Mouse (Mus musculus): ENCODE measurements around the gene Kcnn1. TPM values are rescaled to one million over a fixed set of nuclear protein-coding genes. Genes with fewer than 3 reads are reported as not detected.

Kcnn1 gene
- polyA plus RNA-seq, 1 experiment from 2014 or later: 14.3 TPM

GRCm38 (mm10) chr8:70892022-70892895 lies 29.2 kb upstream of the Kcnn1 start, which contains the start of gene Slc5a5:
TSS of gene Slc5a5 (minus strand) at chr8:70892757.
- Histone ChIP-seq H3K4me1 (peaks cover 23% of the 10 kb centered on the region), H3K4me2 (replicated peaks) (peak within 1 kb of the TSS; percentile 12; the same call in 1 of the 2 replicates), H3K9ac (replicated peaks) (no peak within 1 kb of the TSS), H3K9me3 (no peaks in the 10 kb centered on the region), H3K36me3 (peaks cover 30% of the 10 kb centered on the region), H3K27me3 (peaks cover 41% of the 10 kb centered on the region), H3K27ac (replicated peaks) (no peak within 1 kb of the TSS), H3K4me3 (peak within 1 kb of the TSS; percentile 10)
- no peak for ATAC-seq (replicated peaks)
- 4% methylated on average over 80 of the region's 80 CpGs for WGBS

DNA sequence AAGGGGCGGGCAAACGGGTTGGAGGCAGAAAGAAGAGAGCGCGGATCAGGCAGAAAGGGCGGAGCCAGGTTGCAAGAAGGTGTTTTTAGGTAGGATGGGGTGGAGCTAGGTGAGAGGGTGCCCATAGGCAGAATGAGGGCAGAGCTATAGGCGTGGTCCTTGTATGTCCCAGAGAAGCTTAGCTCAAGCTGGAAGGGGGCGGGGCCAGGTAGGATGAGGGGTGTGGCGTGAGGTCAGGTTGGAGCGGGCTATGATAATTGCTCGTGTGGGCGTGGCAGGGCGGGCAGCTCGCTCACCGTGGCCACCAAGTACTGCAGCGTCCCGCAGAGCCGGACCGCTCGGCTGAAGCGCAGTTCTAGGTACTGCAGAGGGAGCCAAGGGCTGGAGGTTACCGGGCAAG lies 28.3 kb upstream of the Kcnn1 start:
- H3K4me3 ChIP-seq: no peak overlapping the region
- peaks cover 41% of the 10 kb centered on the region for H3K27me3 ChIP-seq
- no peak overlapping the region for H3K27ac ChIP-seq (replicated peaks)
- H3K9me3 ChIP-seq: no peaks in the 10 kb centered on the region
- WGBS: 13% methylated on average over 21 of the region's 21 CpGs
- no peak overlapping the region for H3K4me2 ChIP-seq (replicated peaks)
- no peak overlapping the region for H3K9ac ChIP-seq (replicated peaks)
- peaks cover 21% of the 10 kb centered on the region for H3K4me1 ChIP-seq
- H3K36me3 ChIP-seq: peaks cover 30% of the 10 kb centered on the region
- ATAC-seq (replicated peaks): no peak

DNA sequence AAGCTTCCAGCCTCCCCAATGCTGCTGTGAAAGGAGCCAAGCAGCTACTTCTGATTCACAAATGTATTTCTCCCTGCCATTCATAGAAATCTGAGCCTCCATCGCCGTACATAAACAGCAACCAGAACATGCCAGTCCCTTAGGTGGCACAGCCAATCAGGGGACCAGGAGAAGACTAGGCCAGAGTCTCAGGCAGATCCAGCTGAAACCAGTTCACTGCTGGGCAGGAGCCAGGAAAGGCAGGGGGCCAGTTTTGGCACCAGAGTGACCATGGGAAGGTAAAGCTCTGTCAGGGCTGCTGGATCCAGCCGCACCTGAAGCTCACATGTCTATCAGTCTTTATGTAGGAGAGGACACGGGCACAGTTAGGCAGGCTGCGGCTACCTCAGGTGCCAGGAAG lies 27.6 kb upstream of the Kcnn1 start:
- Histone ChIP-seq H3K4me1 (peaks cover 14% of the 10 kb centered on the region), H3K9me3 (no peaks in the 10 kb centered on the region), H3K9ac (replicated peaks) (no peak overlapping the region), H3K27me3 (peaks cover 41% of the 10 kb centered on the region), H3K4me2 (replicated peaks) (no peak overlapping the region), H3K36me3 (peaks cover 27% of the 10 kb centered on the region), H3K27ac (replicated peaks) (no peak overlapping the region), H3K4me3 (no peak overlapping the region)
- no peak for ATAC-seq (replicated peaks)
- WGBS: 89% methylated on average over 5 of the region's 5 CpGs

DNA sequence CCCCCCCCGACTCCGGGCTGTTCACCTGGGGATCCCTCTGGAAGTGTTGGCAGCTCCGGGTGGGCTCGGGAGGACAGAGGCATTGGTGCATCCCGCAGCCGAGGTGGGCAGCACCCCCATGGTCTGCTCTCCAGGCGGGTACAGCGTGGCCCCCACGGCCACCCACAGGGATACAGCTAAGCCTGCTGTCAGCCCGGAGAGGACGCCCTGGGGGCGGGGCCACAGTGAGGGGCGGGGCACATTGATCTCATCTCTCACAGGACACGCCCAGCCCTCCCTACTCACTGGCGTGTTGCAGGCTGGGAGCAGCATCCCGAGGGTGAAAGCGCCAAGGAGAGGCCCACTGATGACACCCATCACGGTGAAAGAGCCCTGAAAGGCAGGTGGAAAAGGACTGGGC lies 24.6 kb upstream of the Kcnn1 start:
- Histone ChIP-seq H3K27me3 (peaks cover 22% of the 10 kb centered on the region), H3K9me3 (no peaks in the 10 kb centered on the region), H3K4me1 (peaks cover 12% of the 10 kb centered on the region), H3K36me3 (no peaks in the 10 kb centered on the region), H3K4me2 (replicated peaks) (peak overlapping the region; percentile 32), H3K4me3 (peak overlapping the region; percentile 7; the same call in 1 of the 2 replicates), H3K9ac (replicated peaks) (no peak overlapping the region), H3K27ac (replicated peaks) (no peak overlapping the region)
- WGBS: 4% methylated on average over 16 of the region's 18 CpGs
- ATAC-seq (replicated peaks): no peak

- WGBS: 22% methylated on average over 12 of the region's 12 CpGs
- Histone ChIP-seq H3K9me3 (no peaks in the 10 kb centered on the region), H3K4me2 (replicated peaks) (no peak overlapping the region), H3K4me3 (no peak overlapping the region), H3K36me3 (no peaks in the 10 kb centered on the region), H3K27me3 (peaks cover 1% of the 10 kb centered on the region), H3K9ac (replicated peaks) (no peak overlapping the region), H3K4me1 (0 out of 2 replicates have a peak, but pooled peaks cover 3% of the 10 kb centered on the region), H3K27ac (replicated peaks) (no peak overlapping the region)
- ATAC-seq (replicated peaks): no peak
Observed at GRCm38 (mm10) chr8:70885612-70886011, 22.6 kb upstream of the Kcnn1 start.

DNA sequence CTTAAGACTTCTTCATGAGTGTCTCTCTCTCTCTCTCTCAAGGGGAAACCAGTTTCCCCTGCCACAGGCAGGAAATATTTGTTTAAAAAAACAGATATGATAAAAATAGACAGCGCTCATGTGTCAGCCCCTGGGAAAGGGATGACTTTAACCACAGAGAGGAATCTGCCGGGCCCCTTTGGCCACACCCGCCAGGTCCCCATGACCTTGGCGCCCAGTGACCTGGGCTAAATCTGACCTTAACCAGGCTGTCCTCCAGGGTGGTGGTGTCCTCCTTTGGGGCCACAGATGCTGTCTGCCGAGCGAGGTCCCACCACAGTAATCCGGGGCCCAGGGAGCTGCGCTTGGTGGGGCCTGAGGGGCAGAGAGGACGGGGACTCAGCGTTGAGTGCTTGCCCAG lies 21.6 kb upstream of the Kcnn1 start:
- ATAC-seq (replicated peaks): no peak
- no peak overlapping the region for H3K4me3 ChIP-seq
- no peaks in the 10 kb centered on the region for H3K36me3 ChIP-seq
- no peaks in the 10 kb centered on the region for H3K9me3 ChIP-seq
- H3K9ac ChIP-seq (replicated peaks): no peak overlapping the region
- 94% methylated on average over 10 of the region's 10 CpGs for WGBS
- H3K4me2 ChIP-seq (replicated peaks): no peak overlapping the region
- H3K27ac ChIP-seq (replicated peaks): no peak overlapping the region
- no peaks in the 10 kb centered on the region for H3K27me3 ChIP-seq
- H3K4me1 ChIP-seq: 0 out of 2 replicates have a peak, but pooled peaks cover 3% of the 10 kb centered on the region

GRCm38 (mm10) chr8:70884186-70884585 lies 21.1 kb upstream of the Kcnn1 start:
- Histone ChIP-seq H3K27ac (replicated peaks) (no peak overlapping the region), H3K27me3 (no peaks in the 10 kb centered on the region), H3K9ac (replicated peaks) (no peak overlapping the region), H3K4me3 (no peak overlapping the region), H3K4me1 (0 out of 2 replicates have a peak, but pooled peaks cover 3% of the 10 kb centered on the region), H3K36me3 (no peaks in the 10 kb centered on the region), H3K4me2 (replicated peaks) (no peak overlapping the region), H3K9me3 (no peaks in the 10 kb centered on the region)
- WGBS: 81% methylated on average over 4 of the region's 4 CpGs
- ATAC-seq (replicated peaks): no peak

- H3K9ac ChIP-seq (replicated peaks): no peak overlapping the region
- H3K27me3 ChIP-seq: no peaks in the 10 kb centered on the region
- no peaks in the 10 kb centered on the region for H3K9me3 ChIP-seq
- no peak overlapping the region for H3K4me2 ChIP-seq (replicated peaks)
- no peak for ATAC-seq (replicated peaks)
- H3K36me3 ChIP-seq: no peaks in the 10 kb centered on the region
- no peak overlapping the region for H3K27ac ChIP-seq (replicated peaks)
- H3K4me1 ChIP-seq: no peaks in the 10 kb centered on the region
- H3K4me3 ChIP-seq: no peak overlapping the region
- WGBS: 38% methylated on average over 11 of the region's 11 CpGs
Observed at GRCm38 (mm10) chr8:70880546-70880945, 17.5 kb upstream of the Kcnn1 start.

DNA sequence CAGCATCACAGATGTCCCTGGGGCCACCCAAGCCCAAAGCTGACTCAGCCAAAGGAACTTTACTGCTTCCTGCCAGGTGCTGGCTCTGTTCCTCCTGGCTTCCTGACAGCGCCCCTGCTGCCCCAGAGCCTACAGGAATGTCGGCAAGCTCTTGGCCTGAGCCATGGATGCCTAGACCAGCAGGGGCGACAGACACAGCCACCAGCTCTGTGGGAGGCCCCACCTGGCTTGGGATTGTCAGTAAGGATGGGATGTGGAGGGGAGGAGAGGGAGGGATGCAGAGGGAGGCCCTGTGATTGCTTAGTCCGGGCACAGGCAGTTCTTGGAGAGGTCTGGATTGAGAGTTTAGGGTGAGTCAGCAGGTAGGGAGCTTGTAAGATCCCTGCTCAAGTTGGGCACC lies 17.1 kb upstream of the Kcnn1 start:
- H3K4me3 ChIP-seq: no peak overlapping the region
- no peaks in the 10 kb centered on the region for H3K36me3 ChIP-seq
- no peaks in the 10 kb centered on the region for H3K9me3 ChIP-seq
- no peaks in the 10 kb centered on the region for H3K27me3 ChIP-seq
- 8% methylated on average over 4 of the region's 4 CpGs for WGBS
- no peak; the same call in 1 of the 2 replicates for ATAC-seq (replicated peaks)
- no peak overlapping the region for H3K27ac ChIP-seq (replicated peaks)
- H3K9ac ChIP-seq (replicated peaks): no peak overlapping the region
- no peak overlapping the region for H3K4me2 ChIP-seq (replicated peaks)
- no peaks in the 10 kb centered on the region for H3K4me1 ChIP-seq

GRCm38 (mm10) chr8:70879500-70879899 lies 16.4 kb upstream of the Kcnn1 start:
- Histone ChIP-seq H3K27me3 (no peaks in the 10 kb centered on the region), H3K4me1 (no peaks in the 10 kb centered on the region), H3K9me3 (no peaks in the 10 kb centered on the region), H3K27ac (replicated peaks) (no peak overlapping the region), H3K36me3 (no peaks in the 10 kb centered on the region), H3K9ac (replicated peaks) (no peak overlapping the region), H3K4me3 (no peak overlapping the region), H3K4me2 (replicated peaks) (no peak overlapping the region)
- ATAC-seq (replicated peaks): no peak
- 48% methylated on average over 4 of the region's 4 CpGs for WGBS

- H3K4me1 ChIP-seq: no peaks in the 10 kb centered on the region
- ATAC-seq (replicated peaks): no peak
- no peak overlapping the region for H3K4me3 ChIP-seq
- H3K27ac ChIP-seq (replicated peaks): no peak overlapping the region
- H3K9me3 ChIP-seq: no peaks in the 10 kb centered on the region
- H3K9ac ChIP-seq (replicated peaks): no peak overlapping the region
- H3K27me3 ChIP-seq: no peaks in the 10 kb centered on the region
- WGBS: 66% methylated on average over 2 of the region's 2 CpGs
- H3K4me2 ChIP-seq (replicated peaks): no peak overlapping the region
- H3K36me3 ChIP-seq: no peaks in the 10 kb centered on the region
Observed at GRCm38 (mm10) chr8:70878178-70878577, 15.1 kb upstream of the Kcnn1 start.

- Histone ChIP-seq H3K36me3 (no peaks in the 10 kb centered on the region), H3K4me2 (replicated peaks) (no peak overlapping the region), H3K27me3 (no peaks in the 10 kb centered on the region), H3K27ac (replicated peaks) (no peak overlapping the region), H3K4me3 (no peak overlapping the region), H3K9me3 (no peaks in the 10 kb centered on the region), H3K4me1 (peaks cover 14% of the 10 kb centered on the region), H3K9ac (replicated peaks) (no peak overlapping the region)
- WGBS: 59% methylated on average over 4 of the region's 4 CpGs
- ATAC-seq (replicated peaks): no peak
Observed at GRCm38 (mm10) chr8:70876382-70876781, 13.3 kb upstream of the Kcnn1 start.

All from forebrain, embryonic 15.5 days (tissue).